Mouse (Mus musculus) liver, adult 10 weeks (tissue): ENCODE results near the gene Pah. TPM values are rescaled to one million over a fixed set of nuclear protein-coding genes. Genes with fewer than 3 reads are reported as not detected.

Experiments used
- polyA plus RNA-seq: library from polyadenylated mRNA; stranded (reverse); fragments of 350-450 nt; fragmentation: Illumina TruSeq; extraction: RNeasy Lipid Tissue Mini Kit (QIAGEN cat#74804); gene quantifications from one replicate; pipeline ENCODE4 v1.2.3, GENCODE M21; 2014; ENCODE audit warnings: low read depth, low replicate concordance

Gene Pah
- 3,147 TPM for polyA plus RNA-seq

GRCm38 (mm10) chr10:87521646-87522045 is at the start of gene Pah:
Pah (plus strand) TSS chr10:87521795.

GRCm38 (mm10) chr10:87493576-87493975 is 28.0 kb upstream of the Pah start, which contains the start of gene Ascl1:
Ascl1 (minus strand) TSS chr10:87493660.

Other genes with a start within 250 kb of the Pah start
- not detected for gene Ascl1, start 28.1 kb upstream of the Pah start, polyA plus RNA-seq